Mouse (Mus musculus) brain, embryonic 18.5 days (tissue): Measurements from ENCODE around the gene Thegl.
"Not testable (repeated sequence)": the region's sequence is repeated elsewhere in the genome, so short reads cannot be mapped to it uniquely, and the experiment has no call there.

Experiments
- DNase-seq: peaks from one replicate; pipeline ENCODE4 v3.0.0-alpha.2; 2012; ENCODE audit warnings: low read depth, low spot score

Thegl gene

GRCm38 (mm10) chr5:77015544-77016482 lies at the start of gene Thegl:
Gene Thegl (plus strand): TSS chr5:77016023.
- peak; percentile 37 for DNase-seq

DNA sequence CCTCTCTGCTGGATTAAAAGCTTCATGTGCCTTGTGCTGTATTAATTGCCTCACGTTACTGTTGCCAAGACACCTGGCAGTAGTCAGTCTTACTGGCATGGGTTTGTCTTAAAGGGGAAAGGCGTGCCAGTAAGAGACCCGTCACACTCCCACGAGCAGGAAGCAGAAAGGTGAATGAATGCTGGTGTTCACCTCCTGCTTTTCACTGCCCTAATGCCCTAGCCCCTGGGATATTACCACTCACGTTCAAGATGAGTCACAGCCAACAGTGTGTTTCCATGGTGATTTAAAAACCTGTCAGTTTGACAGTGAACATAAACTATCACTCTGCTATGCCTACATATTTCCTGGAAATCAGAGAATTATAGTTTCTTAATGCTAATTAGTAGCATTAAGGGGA lies 46.6 kb upstream of the Thegl start:
- no peak for DNase-seq

DNA sequence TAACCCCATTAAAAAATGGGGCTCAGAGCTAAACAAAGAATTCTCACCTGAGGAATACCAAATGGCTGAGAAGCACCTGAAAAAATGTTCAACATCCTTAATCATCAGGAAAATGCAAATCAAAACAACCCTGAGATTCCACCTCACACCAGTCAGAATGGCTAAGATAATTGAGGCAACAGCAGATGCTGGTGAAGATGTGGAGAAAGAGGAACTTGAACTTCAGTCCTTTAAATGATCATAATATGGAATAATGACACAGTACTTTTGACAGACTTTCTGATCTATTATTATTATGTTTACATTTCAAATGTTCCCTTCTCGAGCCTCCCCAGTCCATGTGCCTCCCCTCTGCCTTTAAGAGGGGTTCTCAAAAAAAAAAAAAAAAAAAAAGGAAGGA lies 44.7 kb upstream of the Thegl start:
- not testable (repeated sequence) for DNase-seq

DNA sequence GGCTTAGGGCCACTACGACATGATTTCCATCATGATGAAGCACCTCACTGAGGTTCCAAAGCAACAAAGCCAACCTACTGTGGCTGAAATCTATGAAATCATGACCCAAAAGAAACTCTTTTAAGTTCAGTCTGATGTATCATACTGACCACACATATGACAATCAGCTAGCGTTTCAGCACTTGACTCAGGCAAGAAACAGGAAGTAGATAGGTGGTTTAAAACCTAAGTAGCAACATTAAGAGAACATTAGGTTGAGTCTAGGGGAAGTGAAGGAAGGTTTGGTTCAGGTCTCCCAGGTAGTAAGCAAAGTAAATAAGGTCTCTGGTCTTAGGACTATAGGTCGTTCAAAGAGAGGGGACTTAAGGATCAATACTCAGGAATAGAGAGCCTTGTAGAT lies 42.3 kb upstream of the Thegl start:
- DNase-seq, result no peak

GRCm38 (mm10) chr5:76974207-76974553 lies 41.6 kb upstream of the Thegl start:
- DNase-seq, result no peak

GRCm38 (mm10) chr5:76974554-76975285 lies 41.1 kb upstream of the Thegl start, which contains the start of gene Srp72:
Gene Srp72 (plus strand): TSS chr5:76974683.
- DNase-seq, result peak; percentile 73

DNA sequence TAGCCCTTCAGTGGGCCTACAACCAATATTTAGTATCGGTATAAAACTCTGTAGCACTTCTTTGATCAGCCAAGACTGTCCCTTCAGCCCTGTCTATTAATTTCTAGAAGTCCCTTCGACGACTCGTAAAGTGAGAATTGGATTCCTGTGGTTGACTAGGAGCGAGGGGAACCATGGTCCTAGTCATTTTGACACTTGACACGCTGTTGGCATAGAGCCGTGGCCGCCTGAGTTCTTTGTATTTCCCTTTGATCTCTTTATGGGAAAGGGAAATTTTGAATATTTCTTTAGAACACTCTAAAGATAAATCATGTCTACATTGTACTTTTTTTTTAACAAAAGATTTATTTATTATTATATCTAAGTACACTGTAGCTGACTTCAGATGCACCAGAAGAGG lies 40.1 kb upstream of the Thegl start:
- DNase-seq, result no peak

- DNase-seq, result no peak
Observed at GRCm38 (mm10) chr5:76984015-76984414, 31.8 kb upstream of the Thegl start.

- no peak for DNase-seq
Observed at GRCm38 (mm10) chr5:76990789-76991188, 25.0 kb upstream of the Thegl start.

- no peak for DNase-seq
Observed at GRCm38 (mm10) chr5:76993174-76993814, 22.5 kb upstream of the Thegl start.

DNA sequence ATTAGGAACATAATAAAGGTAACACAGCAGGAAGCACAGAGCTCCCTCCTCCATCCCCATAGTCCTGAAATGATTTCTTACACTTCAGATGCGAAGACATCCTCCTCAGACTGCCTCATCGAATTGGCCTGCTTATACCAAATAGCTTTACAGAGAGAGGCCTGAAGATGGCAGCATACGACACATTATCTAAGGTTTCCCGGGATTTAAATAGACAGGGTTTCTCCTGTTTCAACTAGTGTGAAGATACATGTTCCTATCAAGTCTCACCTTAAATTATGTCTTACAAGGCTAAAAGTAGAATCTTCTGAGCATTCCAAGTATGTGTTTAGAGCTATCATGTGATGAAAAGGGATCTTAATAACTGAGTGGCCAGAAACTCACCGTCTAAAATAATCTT lies 17.4 kb upstream of the Thegl start:
- DNase-seq, result peak; percentile 61

GRCm38 (mm10) chr5:77001192-77001591 lies 14.6 kb upstream of the Thegl start:
- no peak for DNase-seq

DNA sequence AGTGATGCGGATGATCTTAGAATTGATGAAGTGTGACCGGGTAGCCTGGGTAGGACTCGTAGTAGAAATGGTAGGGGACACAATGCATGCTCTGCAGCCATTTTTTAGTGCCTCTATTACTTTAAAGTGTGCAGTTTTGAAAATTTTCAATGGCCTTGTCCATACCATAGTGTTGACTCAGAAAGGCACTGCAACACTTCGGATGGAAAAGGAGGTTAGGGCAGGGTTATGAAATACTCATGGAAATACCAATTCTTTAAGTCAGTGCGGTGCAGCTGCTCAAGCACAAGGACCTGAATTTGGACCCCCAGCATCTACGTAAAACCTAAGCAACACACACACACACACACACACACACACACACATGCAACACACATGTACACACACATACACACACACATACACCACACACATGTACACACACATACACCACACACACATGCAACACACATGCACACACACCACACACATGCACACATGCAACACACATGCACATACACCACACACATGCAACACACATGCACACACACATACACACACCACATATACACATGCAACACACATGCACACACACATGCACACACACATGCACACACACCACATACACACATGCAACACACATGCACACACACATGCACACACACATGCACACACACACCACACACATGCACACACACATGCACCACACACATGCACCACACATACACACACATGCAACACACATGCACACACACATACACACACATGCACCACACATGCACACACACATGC lies 11.6 kb upstream of the Thegl start, which contains the start of gene Arl9:
Gene Arl9 (plus strand): TSS at position 5 of the 771 bp plus-strand sequence.
- DNase-seq, result no peak

DNA sequence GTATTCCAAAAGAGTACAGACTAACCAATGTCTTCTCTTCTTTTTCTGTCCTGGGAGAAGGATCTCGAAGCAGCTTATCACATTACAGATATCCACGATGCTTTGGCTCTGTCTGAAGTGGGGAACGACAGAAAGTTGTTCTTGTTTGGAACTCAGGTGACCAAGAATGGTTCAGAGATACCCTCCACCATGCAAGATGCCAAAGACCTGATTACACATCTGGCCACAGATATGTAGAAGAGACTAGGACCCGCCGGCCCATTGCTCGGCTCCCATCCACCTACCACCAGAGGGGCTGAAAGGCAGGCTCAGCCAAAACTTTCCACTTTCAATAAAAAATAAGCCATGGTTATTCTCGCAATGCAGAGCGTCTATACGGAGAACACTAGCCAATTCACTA lies 5.5 kb upstream of the Thegl start:
- DNase-seq, result no peak

- no peak for DNase-seq
Observed at GRCm38 (mm10) chr5:77011082-77011481, 4.7 kb upstream of the Thegl start.

DNA sequence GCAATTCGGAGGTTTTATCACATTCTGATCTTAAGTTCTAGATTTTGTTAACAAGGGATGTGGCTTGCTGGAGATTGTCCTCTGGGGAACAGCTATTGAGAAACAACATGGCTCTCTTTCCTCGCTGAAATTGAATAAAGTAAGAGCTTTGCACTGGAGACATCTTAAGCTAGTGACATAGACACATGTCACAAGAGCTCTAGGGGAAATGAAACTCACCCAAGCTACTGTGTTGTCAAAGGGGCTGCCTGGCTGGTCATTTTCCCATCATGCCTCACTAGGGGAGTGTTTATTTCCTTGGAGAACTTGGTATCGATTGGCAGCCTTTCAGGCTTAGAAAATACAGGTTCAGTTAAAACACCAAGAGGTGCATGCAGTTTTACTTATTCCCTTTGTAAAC lies 2.7 kb upstream of the Thegl start:
- no peak for DNase-seq

DNA sequence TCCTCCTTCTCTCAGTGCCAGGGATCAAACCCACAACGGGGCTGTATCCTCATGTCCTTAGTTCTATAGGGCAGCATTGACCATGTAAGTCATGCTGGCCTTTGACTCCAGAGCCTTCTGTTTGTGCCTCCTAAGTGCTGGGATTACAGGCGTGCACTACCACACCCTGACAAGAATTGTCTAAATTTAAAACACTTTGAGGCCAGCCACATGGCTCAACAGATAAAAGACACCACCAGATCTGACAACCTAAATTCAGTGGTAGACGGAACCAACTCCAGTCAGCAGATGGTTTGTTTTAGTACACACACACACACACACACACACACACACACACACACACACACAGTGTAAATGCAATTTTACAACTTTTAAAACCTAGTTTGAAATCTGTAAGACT lies 12.2 kb downstream of the Thegl start:
- no peak for DNase-seq

GRCm38 (mm10) chr5:77029735-77030134 lies 13.9 kb downstream of the Thegl start:
- no peak for DNase-seq

DNA sequence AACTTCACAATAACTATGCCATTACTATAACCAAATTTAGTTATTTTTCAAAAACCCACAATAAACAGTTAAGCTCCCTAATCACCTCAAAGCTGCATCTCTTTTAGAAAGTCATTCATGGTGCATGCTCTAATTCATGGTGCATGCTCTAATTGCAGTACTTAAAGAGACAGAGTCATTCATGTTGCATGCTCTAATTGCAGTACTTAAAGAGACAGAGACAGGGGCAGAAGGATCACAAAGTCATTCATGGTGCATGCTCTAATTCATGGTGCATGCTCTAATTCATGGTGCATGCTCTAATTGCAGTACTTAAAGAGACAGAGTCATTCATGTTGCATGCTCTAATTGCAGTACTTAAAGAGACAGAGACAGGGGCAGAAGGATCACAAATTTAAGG lies 19.3 kb downstream of the Thegl start:
- not testable (repeated sequence) for DNase-seq

- DNase-seq, result no peak
Observed at GRCm38 (mm10) chr5:77038451-77038850, 22.6 kb downstream of the Thegl start.

GRCm38 (mm10) chr5:77039391-77039790 lies 23.6 kb downstream of the Thegl start:
- DNase-seq, result no peak
